ENCODE assay signal across 8 mouse cellular contexts in genomic region chr10:78779527-78779926, GRCm38 (mm10). TPM values are rescaled to one million over a fixed set of nuclear protein-coding genes. Genes with fewer than 3 reads are reported as not detected.
A peak's percentile ranks its signal among the peaks of the same experiment; 100 is the strongest.
DNase-seq lines count a peak whose midpoint lies in the region; ATAC-seq and TF ChIP-seq lines count a peak whose summit lies in the region.

No protein-coding gene starts in this region.

- 63% methylated on average over 9 of the region's 9 CpGs for WGBS in heart, embryonic 10.5 days
- 58% methylated on average over 9 of the region's 9 CpGs for WGBS in liver, embryonic 12.5 days (ENCODE audit: insufficient replicate concordance)

- no peak for TF ChIP-seq POLR2A in testis, adult 2 months (IDR thresholded peaks at IDR 0.05; ENCODE audit: control insufficient read depth, low read depth, low read length)

- no peak for DNase-seq in heart, embryonic 10.5 days (ENCODE audit: low spot score)
- no peak for DNase-seq in heart, postnatal 36 days
- no peak for DNase-seq in testis, postnatal 14 days (ENCODE audit: low spot score)
- no peak for DNase-seq in thymus, postnatal 0 days (ENCODE audit: low spot score)
- no peak for DNase-seq in cerebellum, postnatal 4 days (ENCODE audit: low spot score in 2 of 2)
- no peak for DNase-seq in adrenal gland, adult (ENCODE audit: inconsistent age in 2 of 2, low spot score in 1 of 2)

- H3K4me1 ChIP-seq in heart, embryonic 10.5 days: peaks cover 10% of the 10 kb centered on the region
- H3K4me1 ChIP-seq in testis, adult 2 months (ENCODE audit: control insufficient read depth, insufficient read depth, low read length): peaks cover 4% of the 10 kb centered on the region
- no peaks in the 10 kb centered on the region for H3K4me1 ChIP-seq in liver, embryonic 12.5 days

- no peaks in the 10 kb centered on the region for H3K9me3 ChIP-seq in heart, embryonic 10.5 days
- no peaks in the 10 kb centered on the region for H3K9me3 ChIP-seq in liver, embryonic 12.5 days (replicated peaks)

- no peak overlapping the region for H3K27ac ChIP-seq in heart, embryonic 10.5 days
- no peak overlapping the region for H3K27ac ChIP-seq in testis, adult 2 months (ENCODE audit: control insufficient read depth, insufficient read depth, low read depth, low read length)
- H3K27ac ChIP-seq in liver, embryonic 12.5 days: no peak overlapping the region

- peak overlapping the region; percentile 73 for H3K4me3 ChIP-seq in heart, embryonic 10.5 days
- H3K4me3 ChIP-seq in testis, adult 2 months (ENCODE audit: control insufficient read depth, low read depth, low read length): peak overlapping the region; percentile 72; the same call in 1 of the 2 replicates
- H3K4me3 ChIP-seq in liver, embryonic 12.5 days: peak overlapping the region; percentile 48; the same call in 1 of the 2 replicates

- H3K36me3 ChIP-seq in heart, embryonic 10.5 days: no peaks in the 10 kb centered on the region
- no peaks in the 10 kb centered on the region for H3K36me3 ChIP-seq in testis, adult 2 months (ENCODE audit: control insufficient read depth, insufficient read depth, low read length)
- no peaks in the 10 kb centered on the region for H3K36me3 ChIP-seq in liver, embryonic 12.5 days

- peaks cover 31% of the 10 kb centered on the region for H3K27me3 ChIP-seq in heart, embryonic 10.5 days (ENCODE audit: insufficient read depth, poor library complexity, severe bottlenecking)
- H3K27me3 ChIP-seq in testis, adult 2 months (ENCODE audit: control insufficient read depth, insufficient read depth, low read length): no peaks in the 10 kb centered on the region
- peaks cover 25% of the 10 kb centered on the region for H3K27me3 ChIP-seq in liver, embryonic 12.5 days (replicated peaks)

- H3K9ac ChIP-seq in liver, embryonic 12.5 days: no peak overlapping the region

- peak overlapping the region; percentile 70 for H3K4me2 ChIP-seq in liver, embryonic 12.5 days

- no peak for TF ChIP-seq CTCF in testis, adult 2 months (IDR thresholded peaks at IDR 0.05; ENCODE audit: control insufficient read depth, insufficient read depth, insufficient replicate concordance, low read depth, low read length)

- no peak for ATAC-seq in liver, embryonic 12.5 days

- intact Hi-C loops in heart, postnatal 36 days (cut with DNase I): no loop called here

RNA-seq across cellular contexts. Expression of gene Slc1a6, which starts 0.8 kb away (rescaled TPM):
- polyA plus RNA-seq in heart, embryonic 10.5 days (2016; fragmentation: Nextera tagmentation; extraction: Ambion mirVana): 0.68 and 0.76 TPM in 2 replicates
- under 1 TPM in 1 of 2 experiments, not detected in 1; 0.30 TPM for total RNA-seq in heart, postnatal 36 days (2021)
- 0.65 and 0.85 TPM in 2 replicates for polyA plus RNA-seq in testis, adult 2 months (2012; rRNA removed)
- 0.61 and 0.78 TPM in 2 replicates for polyA plus RNA-seq in liver, embryonic 12.5 days (2016; fragmentation: Nextera tagmentation; extraction: Ambion mirVana)
- 0.09 and 0.14 TPM in 2 replicates for polyA plus RNA-seq in thymus, postnatal 0 days (2015; fragmentation: Nextera tagmentation; extraction: Ambion mirVana)

RNA-seq across cellular contexts. Expression of gene Ccdc105, which starts 26.7 kb away (rescaled TPM):
- not detected in 2 replicates for polyA plus RNA-seq in heart, embryonic 10.5 days (2016; fragmentation: Nextera tagmentation; extraction: Ambion mirVana)
- total RNA-seq in heart, postnatal 36 days (2021): not detected
- polyA plus RNA-seq in testis, adult 2 months (2012; rRNA removed): 93.9 and 119 TPM in 2 replicates
- polyA plus RNA-seq in liver, embryonic 12.5 days (2016; fragmentation: Nextera tagmentation; extraction: Ambion mirVana): not detected in 2 replicates
- polyA plus RNA-seq in thymus, postnatal 0 days (2015; fragmentation: Nextera tagmentation; extraction: Ambion mirVana): not detected in 2 replicates

Comparison
In these comparisons a context has a peak if more than half of its experiments do, and no peak if none do; other contexts are left out.
1. RNA of gene Ccdc105, which starts 26.7 kb away (polyA plus RNA-seq): 93.9 to 119 TPM in testis, adult 2 months; not detected in thymus, postnatal 0 days, not detected in heart, embryonic 10.5 days and not detected in liver, embryonic 12.5 days; every median in the first group is over 10 times any median in the second.
2. Peak in every context shown above with its lines, with median percentiles within 50 percentile points of each other: H3K4me3 ChIP-seq.